Mouse (Mus musculus) layer of hippocampus, adult 8-10 months (tissue): ENCODE data around the gene Ppil3. TPM values are rescaled to one million over a fixed set of nuclear protein-coding genes. Genes with fewer than 3 reads are reported as not detected.

ENCODE experiments used
- DNase-seq, 2 experiments: peaks; one replicate each; pipeline ENCODE4 v3.0.0; 2022; ENCODE audit warnings: low spot score in 2 of 2
- total RNA-seq, 4 experiments: library from RNA; stranded (reverse); gene quantifications; 2 replicates each; pipeline ENCODE4 v1.2.4; 2022

Gene Ppil3
- total RNA-seq, 4 experiments from 2014 or later, result 26.9 to 34.1 (median 31.9) TPM

DNA sequence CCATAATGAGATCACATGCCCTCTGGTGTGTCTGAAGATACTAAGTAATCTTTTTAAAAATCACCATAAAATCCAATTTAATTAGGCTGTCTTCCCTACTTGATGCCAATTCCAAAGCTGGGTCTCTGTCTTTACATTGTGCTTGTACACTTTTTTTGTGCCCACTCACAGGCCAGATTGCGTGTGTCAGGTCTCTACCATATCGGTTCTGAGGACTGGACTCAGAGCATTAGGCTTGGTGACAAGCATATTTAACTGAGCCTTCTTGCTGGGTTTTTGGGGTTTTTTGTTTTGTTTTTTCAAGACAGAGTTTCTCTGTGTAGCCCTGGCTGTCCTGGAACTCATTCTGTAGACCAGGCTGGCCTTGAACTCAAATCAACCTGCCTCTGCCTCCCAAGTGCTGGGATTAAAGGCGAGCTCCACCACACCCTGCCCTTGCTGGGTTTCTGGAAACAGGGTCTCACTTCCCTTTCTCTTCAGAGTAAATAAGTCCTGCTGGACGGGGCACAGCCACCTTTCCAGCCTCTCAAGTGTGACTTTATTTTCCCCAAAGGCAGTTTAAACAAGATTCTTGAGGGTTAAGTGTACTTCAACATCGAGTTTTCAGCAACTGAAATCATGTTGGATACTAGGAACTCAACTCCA lies 35.6 kb downstream of the Ppil3 start:
- DNase-seq, result no peak

DNA sequence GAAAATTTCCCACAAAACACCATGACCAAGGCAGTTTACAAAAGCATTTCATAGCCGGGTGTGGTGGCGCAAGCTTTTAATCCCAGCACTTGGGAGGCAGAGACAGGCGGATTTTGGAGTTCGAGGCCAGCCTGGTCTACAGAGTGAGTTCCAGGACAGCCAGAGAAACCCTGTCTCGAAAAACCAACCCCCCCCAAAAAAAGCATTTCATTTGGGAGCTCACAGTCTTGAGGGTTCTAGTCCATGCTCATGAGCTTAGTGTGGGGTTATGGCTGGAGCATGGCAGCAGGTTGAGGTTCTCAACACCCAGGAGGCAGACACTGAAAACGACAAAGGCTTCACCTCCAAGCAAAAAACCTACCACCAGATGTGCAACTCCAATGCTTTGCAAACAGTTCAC lies 37.1 kb downstream of the Ppil3 start:
- DNase-seq, result no peak

DNA sequence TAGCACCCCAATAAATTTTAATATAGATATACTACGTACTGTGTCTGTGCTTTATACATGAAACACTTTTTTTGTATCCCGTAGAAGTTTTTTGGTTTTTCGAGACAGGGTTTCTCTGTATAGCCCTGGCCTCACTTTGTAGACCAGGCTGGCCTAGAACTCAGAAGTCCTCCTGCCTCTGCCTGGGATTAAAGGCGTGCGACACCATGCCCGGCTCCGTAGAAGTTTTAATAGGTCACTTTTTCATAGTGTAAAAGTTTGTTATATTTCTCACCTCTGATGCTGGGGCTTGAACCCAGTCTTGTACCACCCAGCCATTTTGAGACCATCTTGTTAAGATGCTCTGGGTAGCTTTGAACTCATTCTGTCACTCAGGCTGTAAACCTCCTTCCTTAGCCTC lies 38.0 kb downstream of the Ppil3 start:
- DNase-seq, result no peak

DNA sequence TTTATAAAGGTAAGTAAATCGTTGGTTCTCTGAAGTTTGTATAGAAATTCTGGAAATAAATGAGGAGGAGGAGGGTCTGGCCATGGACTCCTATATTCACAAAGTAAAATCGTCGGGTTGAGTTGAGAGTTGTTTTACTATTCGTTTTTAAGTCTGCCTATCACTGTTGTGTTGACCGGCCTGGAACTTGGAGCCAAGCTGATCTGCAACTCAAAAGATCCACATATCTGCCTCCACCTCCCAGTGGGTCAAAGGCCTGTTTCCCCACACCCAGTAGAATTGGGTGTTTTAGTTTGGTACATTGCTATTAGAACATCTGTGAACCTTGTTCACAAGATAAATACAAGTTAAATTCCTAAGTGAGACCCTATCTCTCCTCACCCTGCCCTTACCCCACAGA lies 41.5 kb downstream of the Ppil3 start:
- no peak for DNase-seq

DNA sequence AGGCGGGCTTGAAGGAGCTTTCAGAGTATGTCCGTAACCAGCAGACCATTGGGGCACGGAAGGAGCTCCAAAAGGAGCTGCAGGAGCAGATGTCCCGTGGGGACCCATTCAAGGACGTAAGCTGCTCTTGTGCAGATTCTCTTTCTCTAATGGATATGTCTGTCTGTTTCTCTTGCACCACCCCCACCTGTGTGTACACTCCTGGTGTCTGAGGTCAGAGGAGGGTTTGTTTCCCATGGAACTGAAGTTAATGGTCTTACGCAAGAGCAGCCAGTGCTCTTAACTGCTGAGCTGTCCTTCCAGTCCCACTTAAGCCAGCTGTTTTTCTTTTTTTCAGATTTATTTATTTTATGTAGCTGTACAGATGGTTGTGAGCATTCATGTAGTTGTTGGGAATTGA lies 43.9 kb downstream of the Ppil3 start:
- DNase-seq, result no peak

DNA sequence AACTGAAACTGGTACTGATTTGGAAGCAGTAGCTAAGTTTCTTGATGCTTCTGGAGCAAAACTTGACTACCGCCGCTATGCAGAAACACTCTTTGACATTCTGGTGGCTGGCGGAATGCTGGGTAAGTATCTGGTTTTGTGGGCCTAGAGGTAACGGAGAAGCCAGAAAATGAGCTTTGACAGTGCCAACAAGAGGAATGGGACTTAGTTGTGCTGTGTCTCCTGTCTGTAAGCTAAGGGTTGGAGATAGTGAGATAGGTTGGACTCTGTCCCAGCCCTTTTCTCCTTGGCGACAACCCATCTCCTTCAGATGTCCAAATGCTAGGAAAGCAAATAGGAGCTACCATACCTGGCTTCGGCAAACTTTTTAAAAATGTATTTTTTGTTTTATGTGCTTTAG lies 47.6 kb downstream of the Ppil3 start:
- no peak for DNase-seq

DNA sequence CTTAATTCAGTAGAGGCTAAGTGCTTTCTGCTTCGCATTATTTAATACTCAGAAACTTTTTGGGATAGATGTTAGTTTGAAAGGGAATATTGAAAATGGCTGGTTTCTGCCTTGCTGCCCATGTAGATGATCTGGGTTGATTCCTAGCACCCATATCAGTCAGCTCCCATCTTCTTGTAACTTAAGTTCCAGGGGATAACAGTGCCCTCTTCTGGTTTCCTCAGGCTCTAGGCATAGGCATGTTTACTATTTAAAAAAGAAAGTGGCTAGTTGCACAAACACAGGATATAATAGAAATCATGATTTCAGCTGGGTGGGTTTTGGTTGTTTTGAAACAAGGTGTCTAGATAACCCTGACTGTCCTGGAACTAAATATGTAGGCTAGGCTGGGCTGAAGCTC lies 49.1 kb downstream of the Ppil3 start:
- no peak for DNase-seq

DNA sequence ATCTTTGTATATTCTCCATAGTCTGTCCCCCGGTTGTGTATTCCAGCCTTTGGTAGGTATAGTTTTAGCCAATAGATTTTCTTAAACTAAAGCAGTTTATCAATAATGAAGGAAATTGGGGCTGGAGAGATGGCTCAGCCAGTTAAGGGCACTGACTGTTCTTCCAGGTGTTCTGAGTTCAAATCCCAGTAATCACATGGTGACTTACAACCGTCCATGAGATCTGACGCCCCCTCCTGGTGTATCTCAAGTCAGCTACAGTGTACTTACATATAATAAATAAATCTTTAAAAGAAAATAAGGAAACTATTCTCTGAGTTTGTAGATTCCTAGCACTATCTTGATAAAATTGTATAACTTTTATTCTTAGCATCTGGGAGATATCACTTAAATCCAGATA lies 49.9 kb downstream of the Ppil3 start:
- DNase-seq, result no peak

DNA sequence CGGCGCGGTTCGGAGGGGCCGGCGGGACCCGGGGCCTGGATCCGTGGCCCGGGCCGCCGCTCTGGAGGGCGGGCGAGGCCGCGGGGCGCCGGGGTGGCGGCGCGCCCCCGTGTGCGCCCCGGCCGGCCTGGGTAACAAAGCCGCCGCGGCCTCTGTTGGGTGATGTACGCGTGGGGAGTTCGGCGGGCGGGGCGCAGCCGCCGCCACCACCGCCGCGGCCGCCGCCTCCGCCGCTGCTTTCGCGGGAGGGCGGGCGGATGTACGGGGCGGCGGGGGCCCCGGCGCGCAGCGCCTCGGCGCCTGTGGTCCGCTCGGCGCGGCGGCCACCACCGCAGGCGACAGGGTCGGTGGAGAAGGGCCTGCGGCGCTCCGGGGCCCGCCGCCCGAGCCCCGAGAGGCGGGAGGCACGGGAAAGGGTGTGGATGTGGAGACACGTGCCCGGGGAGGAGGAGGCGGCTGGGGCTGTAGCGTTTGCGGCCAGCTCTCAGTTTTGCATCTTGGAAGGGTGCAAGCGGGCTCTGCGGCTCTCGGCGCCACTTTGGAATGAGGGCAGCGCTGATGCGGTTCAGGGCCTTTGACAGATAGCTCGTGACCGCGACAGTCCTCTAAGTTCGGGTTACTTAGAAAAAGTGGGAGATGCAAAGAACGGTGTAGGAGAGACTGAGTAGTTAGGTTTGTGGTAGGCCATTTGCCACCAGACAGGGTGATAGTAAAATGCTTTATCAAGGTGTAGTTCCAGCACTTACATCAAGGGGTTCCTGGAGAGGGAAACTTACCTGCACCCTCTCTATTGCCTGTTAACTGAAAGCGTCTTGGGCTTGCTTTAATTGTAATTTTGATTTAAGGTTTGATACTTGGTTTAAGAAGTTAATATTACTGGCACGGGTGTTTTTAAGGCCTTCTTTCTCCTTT lies 51.7 kb downstream of the Ppil3 start:
- peak; percentile 26 to 41 for DNase-seq

DNA sequence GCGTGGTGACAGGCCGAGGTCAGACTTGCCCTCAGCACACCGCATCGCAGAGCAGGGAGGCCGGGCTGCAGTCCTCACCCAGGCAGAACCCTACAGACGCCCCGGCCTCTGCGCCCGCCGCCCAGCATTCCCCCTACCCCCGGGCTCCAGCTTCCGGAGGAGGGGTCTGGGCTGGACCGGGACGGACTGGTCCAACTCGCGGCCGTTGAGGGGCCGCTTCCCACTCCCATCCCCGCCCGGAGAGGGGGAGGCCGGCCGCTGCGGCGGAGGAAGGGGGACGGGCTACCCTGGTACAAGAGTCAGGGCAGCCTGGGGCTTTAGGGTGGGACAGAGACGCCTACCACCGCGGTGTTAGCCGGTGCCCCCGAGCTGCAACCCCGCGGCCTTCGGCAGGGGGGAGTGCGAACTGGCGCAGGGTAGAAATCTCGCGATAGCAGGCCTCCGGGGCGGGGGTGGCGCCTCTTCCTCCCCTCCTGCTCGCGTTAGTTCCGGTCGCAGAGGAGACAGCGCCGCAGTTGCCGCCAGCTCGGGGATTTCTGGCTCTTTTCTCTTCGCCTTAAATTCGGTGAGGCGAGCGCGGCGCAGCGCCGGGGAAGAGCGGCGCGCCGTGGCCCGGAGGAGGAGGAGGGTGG lies 52.5 kb downstream of the Ppil3 start, which contains the start of gene Bzw1:
TSS of gene Bzw1 (plus strand) at position 247 of the 632 bp plus-strand sequence.
- peak; percentile 80 to 91 for DNase-seq

DNA sequence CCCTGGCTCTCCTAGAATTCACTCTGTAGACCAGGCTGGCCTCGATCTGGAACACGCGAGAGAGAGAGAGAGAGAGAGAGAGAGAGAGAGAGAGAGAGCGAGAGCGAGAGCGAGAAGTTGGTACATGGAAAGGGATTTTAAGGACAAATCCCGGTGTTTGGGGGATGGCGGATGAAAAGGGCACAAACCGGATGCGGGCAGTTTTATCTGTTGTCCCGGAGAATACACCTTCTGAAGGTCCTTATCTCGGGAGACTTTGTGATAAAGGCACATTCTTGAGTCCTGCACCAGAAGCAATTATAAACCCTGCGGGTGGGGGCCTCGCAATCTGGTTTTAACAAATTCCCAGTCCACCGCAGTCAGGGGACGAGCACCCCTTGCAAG lies 53.0 kb downstream of the Ppil3 start:
- peak in 1 of 2 experiments; percentile 13 for DNase-seq

DNA sequence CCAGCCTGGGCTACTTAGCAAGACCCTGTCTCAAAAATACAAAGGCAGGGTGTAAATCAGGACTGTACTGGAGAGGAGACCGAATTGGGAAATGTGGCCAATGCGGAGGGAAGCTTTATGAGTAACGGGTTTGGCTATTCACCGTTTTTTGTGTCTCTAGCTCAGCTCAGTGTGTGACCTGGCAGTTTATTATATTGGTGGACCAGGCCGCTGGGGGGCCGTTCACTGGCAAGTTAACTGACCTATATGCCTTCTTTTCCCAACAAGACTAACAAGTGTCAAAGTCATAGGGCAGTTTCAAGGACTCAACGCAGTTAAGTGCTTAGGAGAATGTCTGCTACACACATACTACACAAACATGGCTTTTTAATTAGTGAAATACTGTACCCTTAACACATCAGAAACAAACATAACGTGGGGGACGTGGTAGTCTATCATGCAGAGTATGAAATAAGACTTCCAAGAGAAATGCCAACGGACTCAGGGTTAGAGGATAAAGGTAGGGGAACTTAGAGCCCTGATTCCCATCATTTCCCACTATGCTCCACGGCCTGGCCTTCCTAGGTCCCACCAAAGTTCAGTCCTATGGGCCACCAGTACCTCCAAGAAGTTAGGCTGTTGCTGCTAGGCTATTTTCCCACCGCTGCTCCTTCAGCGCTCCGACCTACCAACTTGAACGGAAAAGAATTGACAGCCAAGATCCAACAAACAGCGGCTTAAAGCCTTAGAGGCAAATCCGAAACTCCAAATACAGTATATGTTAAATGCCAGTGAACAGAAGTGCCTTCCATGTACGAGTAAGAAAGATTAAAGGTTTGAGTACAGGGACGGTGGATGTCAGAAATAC lies 53.6 kb downstream of the Ppil3 start:
- DNase-seq, result no peak

DNA sequence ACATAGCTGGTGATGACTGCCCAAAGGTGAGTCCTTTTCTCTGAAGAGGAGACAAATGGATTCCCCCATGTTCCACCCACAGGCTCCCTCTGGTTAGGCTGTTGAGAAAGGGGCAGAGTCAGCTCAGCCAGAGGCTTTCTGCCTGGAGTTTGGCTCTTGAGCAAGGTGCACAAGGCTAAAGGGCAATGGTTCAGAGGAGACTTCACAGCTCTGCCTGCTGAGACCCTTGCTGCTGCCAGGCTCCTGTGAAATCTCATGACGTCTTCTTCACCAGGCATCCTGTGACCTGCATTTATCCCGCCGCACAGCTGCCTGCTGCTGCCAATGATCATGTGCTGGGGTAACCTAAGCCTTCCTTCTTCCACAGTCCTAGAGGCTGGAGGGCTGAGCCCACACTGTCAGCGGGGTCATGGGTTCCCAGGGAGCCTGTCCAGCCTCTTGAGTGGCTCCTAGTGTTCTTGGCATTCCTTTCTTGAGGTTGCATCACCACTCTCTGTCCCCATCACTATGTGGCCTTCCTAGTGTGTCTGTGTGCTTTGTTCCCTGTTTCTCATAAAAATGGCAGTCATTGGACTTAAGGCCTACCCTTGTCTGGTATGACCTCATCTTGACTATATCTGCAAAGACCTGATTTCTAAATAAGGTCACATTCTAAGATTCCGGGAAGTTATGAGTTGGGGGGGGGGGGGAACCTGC lies 62.6 kb downstream of the Ppil3 start:
- no peak for DNase-seq

Other genes with a start within 250 kb of the Ppil3 start
- 1 to 10 TPM; 1.8 to 2.8 (median 2.4) TPM for gene Aox4, start 235.1 kb downstream of the Ppil3 start, total RNA-seq
- under 1 TPM in 2 of 4 experiments, not detected in 2; 0.05 to 0.07 TPM for gene Aox2, start 167.2 kb downstream of the Ppil3 start, total RNA-seq
- 100 to 1,000 TPM; 104 to 124 (median 112) TPM for gene Bzw1, start 52.6 kb downstream of the Ppil3 start, total RNA-seq
- 100 to 1,000 TPM; 129 to 171 (median 145) TPM for gene Clk1, start 21.4 kb downstream of the Ppil3 start, total RNA-seq
- 10 to 100 TPM; 15.7 to 30.6 (median 22.0) TPM for gene Nif3l1, start 335 bp downstream of the Ppil3 start, total RNA-seq
- 10 to 100 TPM; 25.7 to 28.4 (median 25.8) TPM for gene Orc2, start 59.6 kb upstream of the Ppil3 start, total RNA-seq
- 100 to 1,000 TPM in 3 of 4 experiments, 10 to 100 TPM in 1; 96.6 to 156 (median 127) TPM for gene Fam126b, start 140.8 kb upstream of the Ppil3 start, total RNA-seq
- gene Ndufb3, start 140.9 kb upstream of the Ppil3 start, total RNA-seq, result 100 to 1,000 TPM; 104 to 121 (median 107) TPM